In genomic region chr9:64504456-64504855, GRCm38 (mm10) we compare ENCODE assay signal across 18 mouse cellular contexts.
DNase-seq lines count a peak whose midpoint lies in the region; ATAC-seq and TF ChIP-seq lines count a peak whose summit lies in the region.
"Had no signal": no experiment of that assay in that cellular context is flagged by ENCODE, and none has a peak within 500 bp of the region (broad histone marks: within the 10 kb centered on the region; RNA-seq: fewer than 3 reads in every experiment).

No protein-coding gene starts in this region.

- no peak for TF ChIP-seq CTCF in cerebellum, adult 2 months (IDR thresholded peaks at IDR 0.05; ENCODE audit: borderline replicate concordance, insufficient read depth, low read depth, low read length)

- H3K4me2 ChIP-seq in hindbrain, embryonic 13.5 days = no peak overlapping the region
- H3K4me2 ChIP-seq: heart, embryonic 13.5 days; hindbrain, embryonic 14.5 days had no signal

- H3K4me1 ChIP-seq in cerebellum, adult 2 months (ENCODE audit: control insufficient read depth, insufficient read depth, low read length) = peaks cover 31% of the 10 kb centered on the region
- peaks cover 39% of the 10 kb centered on the region for H3K4me1 ChIP-seq in hindbrain, embryonic 10.5 days (replicated peaks)
- peaks cover 49% of the 10 kb centered on the region for H3K4me1 ChIP-seq in hindbrain, embryonic 13.5 days (replicated peaks)

- no peak for TF ChIP-seq POLR2A in cerebellum, adult 2 months (IDR thresholded peaks at IDR 0.05; ENCODE audit: borderline replicate concordance, insufficient read depth, low read length)

- DNase-seq in cerebellum, adult 2 months = no peak
- DNase-seq in cerebellum, postnatal 36 days = no peak
- no peak for DNase-seq in hindbrain, embryonic 10.5 days (ENCODE audit: low spot score)
- DNase-seq in adrenal gland, postnatal 10 days = peak; percentile 35
- peak; percentile 13 for DNase-seq in adrenal gland, postnatal 25 days
- DNase-seq in heart, postnatal 10 days = no peak
- DNase-seq: gastrocnemius, postnatal 36 days; heart, adult 11 months; heart, postnatal 4 days had no signal

- 58% methylated on average over 3 of the region's 3 CpGs for WGBS in cerebellum, adult 2 months
- 81% methylated on average over 3 of the region's 3 CpGs for WGBS in hindbrain, embryonic 10.5 days
- 81% methylated on average over 3 of the region's 3 CpGs for WGBS in hindbrain, embryonic 13.5 days

- intact Hi-C loops in heart, postnatal 10 days (cut with DNase I) = no loop called here

- H3K36me3 ChIP-seq in hindbrain, embryonic 10.5 days = no peaks in the 10 kb centered on the region
- H3K36me3 ChIP-seq in hindbrain, embryonic 13.5 days = no peaks in the 10 kb centered on the region
- H3K36me3 ChIP-seq: embryonic facial prominence, embryonic 10.5 days; heart, embryonic 13.5 days had no signal

- H3K4me3 ChIP-seq in cerebellum, adult 2 months (replicated peaks; ENCODE audit: insufficient read depth, low read depth, low read length) = no peak overlapping the region
- H3K4me3 ChIP-seq in hindbrain, embryonic 10.5 days = no peak overlapping the region
- H3K4me3 ChIP-seq in hindbrain, embryonic 13.5 days = no peak overlapping the region
- H3K4me3 ChIP-seq: embryonic facial prominence, embryonic 10.5 days; heart, embryonic 13.5 days had no signal

- ATAC-seq in hindbrain, embryonic 13.5 days (ENCODE audit: low FRiP score) = no peak
- ATAC-seq: activated CD4-positive, CD25-positive, alpha-beta regulatory T cell, adult 4 months; inflammation-experienced regulatory T-cells, adult 6 months; intestine, postnatal 0 days; Patski had no signal

- peak overlapping the region; percentile 65 for H3K27ac ChIP-seq in cerebellum, adult 2 months (ENCODE audit: insufficient read depth, low read length)
- H3K27ac ChIP-seq in hindbrain, embryonic 10.5 days = 0 out of 2 replicates have a peak overlapping the region, but pooled peaks have one; percentile 57
- H3K27ac ChIP-seq in hindbrain, embryonic 13.5 days = no peak overlapping the region; the same call in 1 of the 2 replicates
- H3K27ac ChIP-seq: heart, embryonic 13.5 days; hindbrain, embryonic 14.5 days had no signal

- no peaks in the 10 kb centered on the region for H3K27me3 ChIP-seq in cerebellum, adult 2 months (ENCODE audit: control insufficient read depth, insufficient read depth, low read length)
- peaks cover 7% of the 10 kb centered on the region; the same call in 1 of the 2 replicates for H3K27me3 ChIP-seq in hindbrain, embryonic 10.5 days (ENCODE audit: insufficient read depth, poor library complexity, severe bottlenecking)
- H3K27me3 ChIP-seq in hindbrain, embryonic 13.5 days = peaks cover 11% of the 10 kb centered on the region; the same call in 1 of the 2 replicates
- H3K27me3 ChIP-seq: CH12.LX, Patski had no signal

- no peak overlapping the region for H3K9ac ChIP-seq in hindbrain, embryonic 13.5 days
- H3K9ac ChIP-seq: heart, embryonic 13.5 days; hindbrain, embryonic 14.5 days had no signal

- no peaks in the 10 kb centered on the region for H3K9me3 ChIP-seq in hindbrain, embryonic 10.5 days
- no peaks in the 10 kb centered on the region for H3K9me3 ChIP-seq in hindbrain, embryonic 13.5 days
- H3K9me3 ChIP-seq: embryonic facial prominence, embryonic 10.5 days; heart, embryonic 13.5 days had no signal

Comparison
In these comparisons a context has a peak if more than half of its experiments do, and no peak if none do; other contexts are left out.
1. DNase-seq: peak in adrenal gland, postnatal 10 days (single experiment) and adrenal gland, postnatal 25 days (single experiment); none in cerebellum, adult 2 months (0 of 2), cerebellum, postnatal 36 days (0 of 2), hindbrain, embryonic 10.5 days (single experiment) and heart, postnatal 10 days (0 of 2).